Mouse (Mus musculus) yolk sac, embryonic 10.5 days (tissue): Measurements from ENCODE around the gene Helz.

Source experiments
- DNase-seq: peaks from one replicate; pipeline ENCODE4 v3.0.0-alpha.2; 2017; ENCODE audit warnings: low spot score

The Helz gene

DNA sequence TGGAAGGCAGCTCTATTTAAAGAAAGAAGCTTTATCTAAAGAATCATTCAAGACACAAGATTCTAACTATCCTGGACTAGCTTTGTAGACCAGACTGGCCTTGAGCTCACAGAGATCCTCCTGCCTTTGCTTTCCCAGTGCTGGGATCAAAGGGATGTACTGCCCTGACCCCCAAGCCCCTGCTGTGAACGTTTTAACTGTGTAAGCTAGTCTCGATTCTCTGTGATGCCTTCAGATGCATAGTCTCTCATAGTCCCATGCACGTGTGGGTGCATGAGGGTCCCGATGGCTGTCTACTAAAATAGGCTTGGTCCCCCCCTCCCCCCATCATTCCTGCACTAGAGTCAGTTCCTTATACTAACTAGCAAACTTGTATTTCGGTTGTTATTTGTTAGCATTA, 70.2 kb downstream of the Helz start:
- DNase-seq, result no peak

DNA sequence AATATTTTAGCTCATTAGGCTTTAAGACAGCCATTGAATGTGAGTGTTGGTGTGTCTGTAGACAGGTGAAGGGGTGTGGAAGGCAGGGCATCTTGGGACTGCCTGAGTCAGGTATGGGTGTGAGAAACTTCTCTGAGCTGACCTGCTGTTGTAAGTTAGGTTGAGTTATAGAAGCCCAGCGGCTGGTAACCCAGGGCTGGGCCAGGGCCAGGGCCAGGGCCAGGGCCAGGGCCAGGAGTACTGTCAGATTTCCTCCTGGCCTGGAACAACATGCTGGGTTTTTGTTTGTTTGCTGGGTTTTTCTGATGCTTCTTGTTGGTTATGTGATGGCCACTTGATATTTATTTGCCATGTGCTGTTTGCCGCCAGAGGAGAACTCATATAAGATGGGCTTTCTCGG, 76.9 kb downstream of the Helz start:
- no peak for DNase-seq

DNA sequence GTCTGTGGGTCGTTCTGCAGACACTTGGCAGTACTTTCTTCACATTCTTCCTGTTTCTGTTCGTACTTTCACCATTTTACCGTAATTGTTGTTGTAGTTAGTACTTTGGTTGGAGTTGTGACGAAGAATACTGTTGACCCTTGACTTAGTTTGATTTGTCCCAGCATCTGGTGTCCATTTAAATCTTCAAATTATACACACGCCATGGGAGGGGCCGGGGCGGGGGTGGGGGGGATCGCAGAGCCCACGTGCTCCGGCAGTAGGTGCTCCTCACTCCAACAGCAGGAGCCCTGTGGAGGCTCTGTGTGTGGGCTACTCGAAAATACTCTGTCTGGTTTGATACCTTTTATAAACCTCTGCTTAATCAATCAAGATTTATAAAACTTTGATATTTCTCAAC, 78.0 kb downstream of the Helz start:
- no peak for DNase-seq

- DNase-seq, result no peak
Observed at GRCm38 (mm10) chr11:107629504-107629903, 81.8 kb downstream of the Helz start.

GRCm38 (mm10) chr11:107629951-107630350, 82.2 kb downstream of the Helz start:
- no peak for DNase-seq

GRCm38 (mm10) chr11:107631124-107631523, 83.4 kb downstream of the Helz start:
- no peak for DNase-seq

- DNase-seq, result no peak
Observed at GRCm38 (mm10) chr11:107633563-107634146, 85.9 kb downstream of the Helz start.

DNA sequence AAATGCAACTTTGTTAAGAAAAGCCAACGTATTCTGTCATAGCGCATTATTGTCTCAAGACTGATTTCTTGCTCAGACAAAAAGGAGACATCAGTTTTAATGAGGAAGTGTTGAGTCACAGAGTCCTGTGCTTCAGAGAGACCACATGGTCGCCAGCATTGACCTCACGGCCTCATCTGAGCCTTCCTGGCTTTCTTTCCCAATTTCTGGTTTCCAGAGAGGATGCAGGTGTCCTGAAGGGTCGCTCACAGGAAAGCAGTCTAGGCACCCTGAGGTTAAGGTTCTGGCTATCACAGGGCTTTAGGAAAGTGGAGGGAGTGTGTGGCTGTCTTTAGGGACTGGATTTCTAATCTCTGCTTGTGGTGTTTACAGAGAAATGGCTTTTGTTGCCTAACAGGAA, 90.4 kb downstream of the Helz start:
- no peak for DNase-seq

- no peak for DNase-seq
Observed at GRCm38 (mm10) chr11:107639657-107640056, 91.9 kb downstream of the Helz start.

DNA sequence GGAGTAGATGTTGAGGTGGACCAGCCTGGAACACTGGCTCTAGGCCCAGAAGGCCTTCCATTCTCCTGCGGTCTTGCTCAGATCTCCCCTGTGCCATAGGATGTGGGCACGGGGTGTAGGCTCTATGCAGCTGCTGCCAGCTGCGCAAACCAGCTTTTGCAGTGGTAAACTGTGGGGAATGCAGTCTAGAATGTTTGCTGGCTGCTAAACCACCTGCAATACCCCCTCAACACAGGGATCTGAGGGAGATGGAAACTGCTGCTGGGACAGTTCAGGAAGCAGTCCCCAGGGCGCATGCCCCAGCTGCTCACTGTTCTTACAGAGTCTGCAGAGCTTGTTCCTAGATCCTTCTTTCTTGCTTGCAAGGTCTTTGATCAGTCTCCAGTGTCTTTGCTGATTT, 96.7 kb downstream of the Helz start:
- no peak for DNase-seq

DNA sequence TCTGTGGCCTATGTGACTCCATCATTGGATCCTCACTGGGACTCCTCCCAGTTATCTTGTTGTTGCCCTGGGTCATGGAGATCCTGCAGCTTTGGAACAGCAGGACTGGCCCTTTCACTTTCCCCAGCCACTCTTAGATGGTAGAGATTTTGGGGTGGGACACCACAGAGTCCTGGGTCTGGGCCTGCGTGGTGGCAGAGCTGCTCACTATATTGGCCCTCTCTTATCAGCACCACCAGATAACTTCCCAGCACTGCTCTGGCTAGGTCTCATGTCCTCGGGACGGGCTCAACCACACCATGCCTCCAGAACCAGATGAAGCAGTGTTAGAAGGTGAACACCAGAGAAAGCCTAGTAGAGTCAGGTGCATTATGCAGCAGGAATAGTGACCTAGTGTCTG, 99.6 kb downstream of the Helz start:
- DNase-seq, result no peak

DNA sequence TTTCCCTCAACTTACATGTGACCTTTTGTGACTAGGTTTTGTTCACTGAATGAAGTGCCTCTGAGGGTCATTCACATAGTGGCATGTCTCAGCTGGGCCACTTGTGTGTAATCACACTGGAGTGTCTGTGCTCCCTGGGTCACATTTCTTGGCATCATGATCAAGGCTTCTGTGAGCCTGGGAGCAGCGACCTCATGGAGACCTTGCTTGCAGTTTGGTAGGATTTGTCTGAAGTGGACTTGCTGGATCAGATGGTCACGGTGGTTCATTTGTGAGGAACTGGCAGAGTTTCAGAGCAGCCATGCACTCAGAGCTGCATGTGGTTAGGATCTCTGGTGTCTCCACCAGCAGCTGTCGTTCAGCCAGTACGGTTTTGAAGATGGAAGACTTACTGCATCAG, 100.9 kb downstream of the Helz start:
- DNase-seq, result no peak

DNA sequence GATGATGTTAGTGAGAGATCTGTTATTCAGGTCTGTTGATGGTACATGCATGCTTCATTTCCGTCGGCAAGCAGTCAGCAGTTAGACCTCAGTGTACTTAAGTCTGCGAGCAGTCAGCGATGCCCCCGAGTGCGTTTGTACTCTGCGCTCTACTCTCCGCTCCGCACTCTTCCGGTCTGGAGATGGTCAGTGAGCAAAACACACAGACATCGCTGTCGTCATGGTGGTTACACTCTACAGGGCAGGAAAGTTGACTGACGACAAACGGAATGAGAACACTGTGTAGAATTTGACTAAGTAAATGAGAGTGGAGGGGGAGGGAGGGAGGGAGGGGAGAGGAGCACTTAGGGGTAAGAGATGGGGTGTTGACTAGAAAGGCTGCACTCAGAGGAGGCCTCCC, 101.7 kb downstream of the Helz start:
- no peak for DNase-seq

- DNase-seq, result no peak
Observed at GRCm38 (mm10) chr11:107650422-107651051, 102.8 kb downstream of the Helz start.

DNA sequence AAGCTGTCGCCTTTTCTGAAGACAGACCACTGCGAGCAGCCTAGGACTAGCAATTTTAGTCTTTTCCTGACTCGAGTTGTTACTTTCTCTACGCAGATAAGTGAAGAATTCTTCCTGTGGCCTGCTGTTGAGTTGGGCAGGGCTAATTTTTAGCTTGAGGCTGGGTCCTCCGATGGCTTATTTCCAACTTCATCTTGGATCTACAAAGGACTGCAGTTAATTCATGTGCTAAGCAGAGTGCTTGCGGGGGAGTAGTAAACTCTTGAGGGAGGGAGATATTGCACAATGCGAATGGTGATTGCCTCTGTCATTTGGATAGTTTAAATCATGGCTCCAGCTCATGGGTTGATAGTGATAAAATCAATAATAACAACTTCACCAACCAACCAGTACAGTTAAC, 103.7 kb downstream of the Helz start:
- DNase-seq, result no peak

DNA sequence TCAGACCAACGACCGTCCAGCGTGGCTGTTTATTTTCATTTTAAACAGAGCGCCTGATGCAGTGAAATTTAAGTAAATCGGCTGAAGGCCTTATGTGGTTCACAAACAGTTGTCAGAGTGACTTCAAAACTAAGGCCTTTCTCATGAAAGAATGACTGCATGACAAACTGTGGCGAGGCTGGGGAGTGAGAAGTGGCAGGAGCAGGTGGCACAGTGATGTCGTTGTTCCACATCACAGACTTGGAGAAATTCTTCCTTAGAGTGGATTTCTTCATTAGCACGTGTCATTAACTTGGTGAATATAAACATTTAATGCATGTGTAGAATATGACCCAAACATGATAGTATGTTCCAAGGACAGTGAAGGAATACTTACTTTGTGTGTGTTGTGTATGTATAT, 104.4 kb downstream of the Helz start:
- DNase-seq, result no peak

GRCm38 (mm10) chr11:107655538-107655937, 107.8 kb downstream of the Helz start:
- no peak for DNase-seq

- DNase-seq, result no peak
Observed at GRCm38 (mm10) chr11:107657117-107657516, 109.4 kb downstream of the Helz start.

DNA sequence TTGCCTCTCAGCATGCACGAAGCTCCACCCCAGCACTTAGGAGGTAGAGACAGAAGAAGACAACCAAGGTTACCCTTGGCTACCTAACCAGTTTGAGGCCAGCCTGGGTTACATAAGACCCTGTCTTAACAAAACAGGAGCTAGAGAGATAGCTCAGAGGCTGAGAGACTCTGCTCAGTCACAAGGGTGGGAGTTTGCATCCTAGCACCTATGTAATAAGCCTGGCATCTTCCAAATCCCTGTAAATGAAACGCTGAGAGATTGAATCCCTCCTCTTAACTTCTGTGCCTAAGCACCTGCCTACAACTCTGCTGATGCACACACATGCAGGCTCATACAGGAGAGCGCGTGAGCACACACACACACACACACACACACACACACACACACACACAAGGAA, 112.7 kb downstream of the Helz start:
- DNase-seq, result no peak

- no peak for DNase-seq
Observed at GRCm38 (mm10) chr11:107662666-107663065, 114.9 kb downstream of the Helz start.

DNA sequence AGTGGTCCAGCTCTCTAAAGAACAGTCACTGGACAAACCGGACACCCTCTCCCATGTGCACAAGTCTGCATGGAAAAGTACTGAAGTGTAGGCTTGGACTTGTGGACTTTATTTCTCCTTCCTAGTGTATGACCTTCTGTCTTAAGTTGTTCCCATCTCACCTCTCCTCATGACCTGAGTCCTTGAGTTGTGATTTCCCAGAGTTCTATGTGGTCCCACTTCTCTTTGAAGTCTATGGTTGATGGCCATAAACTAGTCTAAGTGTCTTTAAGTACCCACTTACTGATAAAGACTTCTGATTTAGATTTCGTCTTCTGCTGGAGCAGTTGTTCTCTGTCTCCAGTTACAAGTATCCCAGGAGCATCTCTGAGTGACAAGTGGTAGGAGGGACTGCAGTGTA, 119.8 kb downstream of the Helz start:
- DNase-seq, result no peak

DNA sequence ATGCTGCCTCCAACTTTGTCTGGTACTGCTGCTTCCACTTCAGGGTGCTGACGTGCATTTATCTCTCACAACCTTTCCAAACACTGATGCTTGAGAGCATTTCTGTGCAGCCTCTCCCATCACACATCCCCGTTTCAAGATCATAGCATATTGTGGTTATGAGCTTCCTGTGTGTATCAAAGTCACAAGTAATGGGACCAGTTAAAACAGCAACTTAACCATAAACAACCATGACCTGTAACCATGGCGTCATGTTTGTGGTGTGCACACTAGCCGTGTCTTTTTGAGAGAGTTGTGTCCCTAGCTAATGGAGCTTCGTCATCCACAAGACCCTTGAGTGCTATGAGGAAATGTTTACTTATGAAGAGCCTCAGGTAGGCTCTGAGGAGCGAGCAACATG, 120.5 kb downstream of the Helz start:
- no peak for DNase-seq

GRCm38 (mm10) chr11:107668977-107669376, 121.2 kb downstream of the Helz start:
- no peak for DNase-seq

- no peak for DNase-seq
Observed at GRCm38 (mm10) chr11:107674006-107674405, 126.3 kb downstream of the Helz start.
